Mouse (Mus musculus): ENCODE measurements around the gene Mcf2l.

Mcf2l gene

DNA sequence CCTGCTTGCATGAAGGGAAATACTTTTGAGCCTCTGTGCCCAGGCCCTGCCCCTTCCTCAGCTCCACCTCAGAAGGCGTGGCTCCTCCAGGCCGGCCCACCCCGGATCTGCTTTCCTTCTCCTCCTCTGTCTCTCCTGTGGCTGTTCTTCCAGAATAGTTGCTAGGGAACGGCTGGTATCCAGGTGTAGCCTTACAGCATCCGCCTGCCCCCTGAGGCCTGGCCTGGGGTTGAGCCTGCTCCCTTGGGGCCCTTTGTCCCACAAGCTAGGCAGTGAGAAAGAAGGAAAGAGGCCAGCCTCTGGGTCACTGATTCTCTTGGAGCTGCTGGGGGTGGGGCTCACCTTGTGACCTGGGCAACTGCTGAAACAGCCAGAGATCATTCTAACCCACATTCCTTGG lies 38.4 kb downstream of the Mcf2l start:
- DNase-seq (ENCODE audit: low spot score in 2 of 2): no peak

DNA sequence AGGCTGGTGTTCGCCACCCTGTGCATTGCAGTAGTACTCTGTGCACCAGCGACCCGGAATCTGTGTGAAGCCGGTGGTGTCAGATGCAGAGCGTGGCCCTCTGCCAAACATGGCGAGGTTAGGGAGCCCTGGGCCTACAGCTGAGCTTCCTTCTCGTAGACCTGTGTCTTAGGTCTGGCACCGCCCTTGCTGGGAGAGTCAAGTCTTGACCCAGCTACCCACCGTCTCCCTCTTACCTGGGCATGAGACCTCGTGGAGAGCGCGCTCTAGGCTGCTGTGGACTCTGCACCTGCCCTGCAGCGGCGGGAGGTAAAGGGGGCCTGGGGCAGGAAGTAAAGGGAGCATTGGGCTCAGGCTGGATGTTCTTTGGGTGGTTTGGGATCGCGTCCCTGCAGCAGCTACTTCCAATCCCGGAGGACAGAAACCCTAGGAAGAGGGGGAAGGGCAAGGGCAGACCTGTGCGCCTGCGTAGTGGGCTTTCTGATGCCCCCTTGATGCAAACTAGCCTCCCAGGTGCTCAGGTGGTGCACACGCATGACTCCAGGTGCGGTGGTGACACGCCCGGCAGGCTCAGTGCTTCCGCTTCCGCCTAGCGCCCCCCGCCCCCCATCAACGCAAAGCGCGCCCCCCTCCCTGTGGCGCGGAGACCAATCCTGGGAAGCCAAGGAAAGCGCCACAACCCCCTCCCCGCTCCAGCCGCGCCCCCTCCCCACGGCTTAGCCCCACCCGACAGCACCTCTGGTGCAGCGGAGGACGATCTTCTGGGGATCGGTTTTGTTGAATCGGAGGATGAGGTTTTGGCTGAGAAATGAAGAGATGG lies 41.8 kb downstream of the Mcf2l start:
- DNase-seq (ENCODE audit: low spot score in 2 of 2): no peak

DNA sequence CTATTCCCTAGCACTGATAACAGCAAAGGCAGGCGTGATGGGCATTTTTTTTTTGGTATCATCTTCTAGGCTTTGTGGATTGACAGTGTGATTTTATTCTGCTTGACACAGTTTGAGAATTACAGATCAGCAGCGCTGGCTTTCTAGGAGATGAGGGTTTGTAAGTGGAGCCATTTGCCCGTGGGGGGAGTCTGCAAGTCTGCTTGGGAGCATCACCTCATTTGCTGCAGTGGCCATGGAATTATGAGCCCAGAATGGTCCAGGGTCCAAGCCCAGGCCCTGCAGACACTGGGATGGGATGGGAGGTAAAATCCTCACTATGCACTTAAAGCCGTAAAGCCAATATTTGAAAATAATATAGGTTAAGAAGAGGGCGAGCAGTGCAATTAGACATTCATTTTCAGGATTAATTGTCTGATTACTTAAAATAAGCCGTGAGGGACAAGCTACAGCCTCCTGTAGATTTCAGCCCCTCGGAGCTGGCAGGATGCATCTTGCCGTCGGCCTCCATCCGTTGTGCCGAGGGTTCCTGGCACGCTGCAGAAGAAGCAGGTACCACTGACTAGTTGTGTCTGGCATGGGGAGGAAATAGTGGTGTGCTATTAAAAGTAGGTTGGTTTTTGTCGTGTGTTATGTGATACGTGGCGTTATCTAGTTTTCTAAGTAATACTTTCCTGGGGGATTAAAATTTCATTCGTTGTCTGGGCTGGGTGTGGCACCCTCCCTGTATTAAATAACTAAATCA lies 42.7 kb downstream of the Mcf2l start:
- DNase-seq (ENCODE audit: low spot score in 2 of 2): no peak

DNA sequence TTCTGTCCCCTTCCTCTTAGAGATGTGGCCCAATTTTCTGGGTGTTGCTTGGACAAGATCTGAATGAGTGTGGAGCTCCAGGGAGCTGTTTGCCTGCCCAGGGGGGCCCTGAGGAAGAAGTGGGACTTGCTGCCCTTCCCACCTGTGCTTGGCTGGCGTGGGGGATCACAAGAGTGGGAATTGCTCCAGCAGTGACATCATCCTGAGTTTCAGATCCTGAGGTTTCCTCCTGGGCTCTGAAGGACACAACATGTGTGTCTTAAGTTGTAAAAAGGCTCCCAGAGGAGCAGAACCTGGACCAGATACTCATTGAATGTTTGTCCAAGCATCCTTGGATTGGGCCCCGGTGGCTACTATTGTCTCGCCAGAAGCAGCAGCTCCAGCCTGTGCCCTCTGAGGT lies 43.4 kb downstream of the Mcf2l start:
- no peak for DNase-seq (ENCODE audit: low spot score in 2 of 2)

DNA sequence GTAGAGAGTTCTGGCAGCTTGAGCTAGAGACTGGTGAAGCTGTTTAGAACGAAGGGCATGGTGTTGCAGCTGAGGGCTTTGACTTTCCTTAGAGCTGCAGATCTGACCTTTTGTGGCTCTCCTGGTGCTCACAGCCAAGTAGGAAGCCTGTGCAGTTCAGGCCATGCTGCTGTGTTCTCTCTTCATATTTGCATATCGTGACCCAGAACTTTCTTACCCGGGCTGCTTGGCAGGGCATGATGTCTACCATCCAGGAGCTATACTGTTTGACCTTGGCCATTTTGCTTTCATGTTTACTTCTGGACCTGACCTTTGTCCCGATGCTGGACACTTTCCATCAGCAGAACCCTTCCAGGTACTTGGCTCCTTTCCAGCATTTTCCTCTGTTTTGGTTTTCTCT lies 44.2 kb downstream of the Mcf2l start:
- DNase-seq (ENCODE audit: low spot score in 2 of 2): no peak

DNA sequence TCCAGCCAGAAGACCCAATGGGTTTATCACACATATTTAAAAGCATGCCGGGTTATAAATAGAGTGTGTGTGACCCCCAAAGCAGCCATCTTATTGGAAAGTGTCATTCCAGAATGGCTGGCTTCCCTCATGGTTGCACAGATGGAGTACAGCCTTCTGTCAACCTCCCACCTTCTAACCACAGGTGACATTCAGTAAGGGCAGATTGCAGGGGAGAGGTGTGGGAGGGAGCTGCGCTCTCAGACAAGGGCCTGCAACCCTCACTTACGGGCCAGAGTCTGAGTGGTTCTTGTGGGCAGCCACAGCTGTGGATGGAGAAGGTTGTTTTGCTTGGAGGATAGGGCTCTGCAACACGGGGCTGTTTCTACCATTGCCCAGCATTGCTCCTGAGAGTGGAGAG lies 47.0 kb downstream of the Mcf2l start:
- no peak for DNase-seq (ENCODE audit: low spot score in 2 of 2)

DNA sequence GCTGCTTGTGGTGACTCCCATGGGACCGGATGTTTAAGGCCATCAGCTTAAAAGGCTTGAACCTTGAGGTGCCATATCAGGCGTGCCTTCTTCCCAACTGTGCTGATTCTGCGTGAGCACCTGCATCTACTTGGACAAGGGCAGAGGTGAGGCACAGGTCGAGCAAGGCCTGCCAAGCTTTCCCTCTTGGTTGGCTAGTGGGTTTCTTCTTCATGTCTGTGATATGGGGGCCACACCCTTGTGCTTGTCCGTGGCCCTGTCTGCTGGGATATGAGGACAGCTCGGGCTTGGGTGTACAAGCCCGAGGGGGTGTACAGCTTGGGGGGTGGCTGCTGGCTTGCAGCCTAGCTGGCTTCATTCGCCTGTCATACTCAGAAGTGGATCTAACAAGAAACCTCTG lies 51.4 kb downstream of the Mcf2l start:
- no peak for DNase-seq (ENCODE audit: low spot score in 2 of 2)

DNA sequence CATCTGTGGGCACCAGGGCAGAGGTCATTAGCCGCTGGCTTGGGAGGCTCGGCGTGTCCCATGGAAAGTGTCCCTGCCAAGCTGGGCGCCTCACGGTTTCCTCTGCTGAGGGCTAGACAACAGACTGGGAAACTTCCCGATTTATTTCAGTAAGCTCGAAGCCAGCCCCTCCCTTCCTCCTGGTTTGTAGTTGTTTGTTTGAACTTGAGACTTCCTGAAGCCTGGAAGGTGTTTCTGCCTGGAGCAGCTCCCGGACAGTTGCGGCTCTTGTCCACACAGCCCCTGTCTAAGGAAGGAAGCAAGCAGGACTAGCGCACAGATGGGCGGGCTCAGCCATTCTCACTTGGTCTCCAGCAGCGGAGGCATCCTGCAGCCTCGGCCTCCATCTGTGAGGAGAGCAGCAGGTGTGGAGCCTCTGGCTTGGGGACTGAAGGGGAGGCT lies 52.4 kb downstream of the Mcf2l start:
- DNase-seq (ENCODE audit: low spot score in 2 of 2): no peak

DNA sequence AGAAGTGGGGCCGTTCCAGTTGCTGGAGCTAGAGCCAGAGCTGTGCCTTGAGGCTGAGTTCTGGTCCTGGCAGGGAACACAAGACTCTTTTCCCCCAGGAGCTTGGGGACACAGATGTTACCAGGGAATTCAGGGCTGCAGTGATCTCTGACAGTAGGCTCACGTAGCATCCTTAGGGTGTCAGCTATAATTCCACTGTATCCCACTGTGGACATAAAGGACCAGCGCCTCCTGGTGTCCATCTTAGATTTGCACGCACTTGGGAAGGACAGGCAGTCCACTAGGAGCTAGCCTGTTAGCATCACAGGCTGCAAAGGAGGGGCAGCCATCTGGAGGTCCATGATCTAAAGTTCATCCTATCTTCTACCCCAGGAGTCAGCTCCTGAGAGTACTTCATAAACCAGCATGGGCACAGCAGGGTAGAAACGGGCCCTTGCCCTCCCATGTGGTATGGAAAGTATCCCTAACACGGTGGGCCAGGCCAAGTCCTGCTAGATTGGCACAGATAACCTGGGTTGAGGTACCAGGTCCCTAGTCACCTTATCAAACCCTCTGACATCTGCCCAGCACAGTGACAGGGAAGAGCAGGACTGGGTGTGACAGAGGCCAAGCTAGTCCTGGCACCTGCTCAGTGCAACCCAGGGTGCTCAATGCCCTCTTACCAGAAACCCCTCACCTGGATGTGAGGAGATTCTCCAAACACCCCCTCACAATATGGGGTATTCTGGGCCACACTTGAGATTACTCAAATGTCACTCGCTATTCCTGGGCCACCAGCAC lies 53.8 kb downstream of the Mcf2l start:
- DNase-seq (ENCODE audit: low spot score in 2 of 2): peak in 1 of 2 experiments; percentile 36

DNA sequence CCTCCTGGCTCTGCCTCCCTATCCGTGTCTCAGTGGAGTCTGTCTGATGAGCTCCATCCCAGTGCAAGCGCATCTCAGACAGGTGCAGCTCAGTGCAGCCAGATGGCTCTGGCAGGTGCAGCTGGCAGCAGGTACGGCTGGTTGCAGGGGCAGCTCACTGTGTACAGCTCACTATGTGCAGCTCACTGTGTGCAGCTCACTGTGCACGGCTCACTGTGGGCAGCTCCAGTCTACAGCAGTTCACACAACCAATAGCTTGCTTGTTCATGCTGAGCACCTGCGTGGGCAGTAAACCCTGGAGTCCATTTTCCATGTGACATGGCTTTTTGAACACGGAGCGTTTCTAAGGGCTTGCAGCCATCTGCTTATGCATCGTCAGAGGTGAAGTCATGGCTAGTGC lies 54.4 kb downstream of the Mcf2l start:
- no peak for DNase-seq (ENCODE audit: low spot score in 2 of 2)

DNA sequence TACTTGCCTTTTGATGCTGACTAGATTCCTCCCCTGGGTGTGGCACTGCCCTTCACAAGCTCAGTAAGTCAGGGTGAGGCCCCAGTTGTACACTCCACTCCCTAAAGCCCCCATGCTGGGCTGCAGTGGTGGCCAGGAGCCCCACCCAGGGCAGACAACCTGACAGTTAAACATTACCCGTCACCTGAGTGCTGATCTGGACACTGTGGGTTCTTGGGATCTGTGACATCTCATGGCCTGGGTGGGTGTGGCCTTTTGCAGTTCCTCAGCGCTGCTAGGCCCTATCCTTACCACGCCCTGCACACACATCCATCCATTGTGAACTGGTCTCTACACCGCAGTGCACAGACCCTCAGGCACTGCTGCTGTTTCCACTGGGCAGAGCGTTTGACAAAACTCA lies 55.3 kb downstream of the Mcf2l start:
- no peak for DNase-seq (ENCODE audit: low spot score in 2 of 2)

DNA sequence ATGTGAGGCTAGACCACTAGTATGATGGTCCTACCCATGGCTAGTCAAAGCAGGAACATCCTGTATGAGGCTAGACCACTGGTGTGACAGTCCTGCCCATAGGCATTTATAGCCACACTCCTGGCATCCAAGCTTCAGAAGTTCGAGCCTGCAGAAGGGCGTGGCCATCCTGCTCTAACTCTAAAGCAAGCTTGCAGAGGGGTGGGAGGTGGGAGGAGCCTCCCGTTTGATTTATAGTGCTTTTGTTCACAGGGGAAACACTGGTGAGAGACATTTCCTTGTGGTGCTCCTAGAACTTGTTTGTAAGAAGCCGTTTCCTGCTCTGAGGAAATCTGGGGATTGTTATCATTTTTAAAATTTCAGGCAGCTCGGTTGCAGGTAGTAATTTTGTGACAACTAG lies 56.7 kb downstream of the Mcf2l start:
- DNase-seq (ENCODE audit: low spot score in 2 of 2): no peak

DNA sequence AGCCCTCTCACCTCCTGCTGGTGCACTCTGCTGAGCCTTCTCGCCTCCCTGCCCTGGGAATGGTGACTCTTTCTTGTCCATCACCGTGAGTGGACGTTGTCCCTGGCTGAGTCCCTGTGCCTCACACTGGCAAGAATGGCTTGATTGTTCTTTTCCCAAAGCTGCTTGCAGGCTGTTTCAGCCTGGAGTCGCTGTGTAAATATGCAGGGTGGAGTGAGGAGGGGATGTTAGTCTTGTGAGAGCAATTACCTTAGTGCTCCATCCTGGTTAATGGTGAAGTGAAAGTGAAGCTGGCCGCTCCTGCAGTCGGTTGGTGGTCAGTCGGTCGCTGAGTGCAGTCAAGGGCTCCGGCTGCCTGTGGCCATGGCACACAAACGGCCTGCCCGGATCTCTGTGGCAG lies 57.8 kb downstream of the Mcf2l start:
- no peak for DNase-seq (ENCODE audit: low spot score in 2 of 2)

DNA sequence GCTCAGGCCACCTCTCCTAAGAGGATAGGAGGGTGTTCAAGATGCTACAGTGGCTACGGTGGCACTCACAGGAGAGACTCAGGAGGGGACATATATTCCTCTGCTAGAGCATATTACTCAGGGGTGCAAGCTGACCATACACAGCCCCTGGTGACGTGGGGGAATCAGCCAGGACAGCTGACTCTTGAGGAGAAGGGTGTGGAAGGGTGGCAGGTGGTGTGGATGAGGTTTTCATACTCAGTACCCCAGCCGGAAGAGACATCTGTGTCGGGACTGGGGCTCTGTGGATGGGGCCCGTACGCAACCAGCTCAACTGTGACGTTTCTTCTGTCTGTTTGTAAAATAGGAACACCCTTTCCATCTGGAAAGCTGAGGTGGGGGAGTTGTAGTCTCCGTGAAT lies 58.9 kb downstream of the Mcf2l start:
- DNase-seq (ENCODE audit: low spot score in 2 of 2): no peak

DNA sequence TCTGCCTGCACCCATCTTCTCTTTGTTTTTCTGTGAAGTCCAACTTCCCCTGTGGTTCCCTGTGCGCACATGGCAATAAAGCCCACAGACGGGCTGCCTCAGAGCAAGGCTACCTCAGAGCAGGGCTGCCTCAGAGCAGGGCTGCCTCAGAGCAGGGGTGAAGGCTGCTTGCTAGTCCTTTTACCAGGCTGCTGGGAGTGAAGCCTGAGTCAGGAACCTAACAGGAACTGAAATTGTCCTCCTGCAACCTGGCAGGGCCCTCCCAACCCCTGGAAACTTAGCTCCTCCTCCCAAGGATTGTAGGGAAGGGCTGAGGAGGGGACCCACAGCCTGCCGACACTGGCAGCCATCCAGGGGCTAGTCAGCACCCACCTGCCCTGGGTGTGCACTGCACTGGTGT lies 60.2 kb downstream of the Mcf2l start:
- DNase-seq (ENCODE audit: low spot score in 2 of 2): no peak

DNA sequence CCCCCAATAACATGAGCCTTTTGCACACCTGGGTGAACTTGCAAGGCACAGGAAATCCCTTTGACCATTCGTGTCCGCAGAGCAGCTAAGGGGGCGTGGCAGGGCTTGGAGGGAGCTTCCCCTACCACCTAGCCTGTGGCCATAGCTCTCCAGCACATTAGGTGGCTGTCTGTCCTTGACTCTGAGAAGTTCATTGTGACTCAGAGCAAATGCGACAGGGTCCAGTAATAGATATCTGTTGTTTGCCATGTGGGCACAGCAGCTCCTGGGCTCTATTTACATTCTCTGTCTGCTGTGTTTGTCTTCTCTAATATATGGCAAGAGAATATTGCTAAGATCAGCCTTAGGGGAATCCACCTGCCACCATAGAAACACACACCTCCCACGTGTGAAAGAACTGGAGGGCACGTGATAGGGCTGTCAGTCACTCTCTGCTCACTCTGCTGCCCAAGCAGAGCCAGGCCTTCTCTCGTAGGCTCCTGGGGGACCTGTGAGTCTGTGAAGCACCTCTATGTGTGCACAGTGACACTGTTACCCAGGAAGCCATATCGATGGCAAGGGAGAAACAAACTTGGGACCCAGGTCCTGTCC lies 60.9 kb downstream of the Mcf2l start:
- DNase-seq (ENCODE audit: low spot score in 2 of 2): no peak

DNA sequence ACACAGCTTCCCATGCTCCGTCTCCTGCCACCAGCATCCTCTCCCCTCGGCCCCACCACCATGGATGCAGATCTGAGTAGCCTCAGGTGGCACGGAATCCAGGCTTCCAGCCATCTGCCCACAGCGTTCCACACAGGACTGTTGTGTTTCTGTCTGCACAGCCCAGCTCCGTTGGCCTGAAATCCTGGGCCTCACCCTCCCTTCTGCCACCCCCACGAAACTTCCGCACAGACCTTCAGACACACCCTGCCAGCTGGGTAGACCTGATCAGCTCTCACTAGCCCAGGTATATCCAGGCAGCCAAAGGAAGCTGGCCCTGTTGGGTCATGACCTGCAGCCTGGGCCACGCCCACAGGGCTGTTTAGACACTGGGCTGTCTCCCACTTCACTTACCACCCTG lies 66.9 kb downstream of the Mcf2l start:
- DNase-seq (ENCODE audit: low spot score in 2 of 2): no peak

DNA sequence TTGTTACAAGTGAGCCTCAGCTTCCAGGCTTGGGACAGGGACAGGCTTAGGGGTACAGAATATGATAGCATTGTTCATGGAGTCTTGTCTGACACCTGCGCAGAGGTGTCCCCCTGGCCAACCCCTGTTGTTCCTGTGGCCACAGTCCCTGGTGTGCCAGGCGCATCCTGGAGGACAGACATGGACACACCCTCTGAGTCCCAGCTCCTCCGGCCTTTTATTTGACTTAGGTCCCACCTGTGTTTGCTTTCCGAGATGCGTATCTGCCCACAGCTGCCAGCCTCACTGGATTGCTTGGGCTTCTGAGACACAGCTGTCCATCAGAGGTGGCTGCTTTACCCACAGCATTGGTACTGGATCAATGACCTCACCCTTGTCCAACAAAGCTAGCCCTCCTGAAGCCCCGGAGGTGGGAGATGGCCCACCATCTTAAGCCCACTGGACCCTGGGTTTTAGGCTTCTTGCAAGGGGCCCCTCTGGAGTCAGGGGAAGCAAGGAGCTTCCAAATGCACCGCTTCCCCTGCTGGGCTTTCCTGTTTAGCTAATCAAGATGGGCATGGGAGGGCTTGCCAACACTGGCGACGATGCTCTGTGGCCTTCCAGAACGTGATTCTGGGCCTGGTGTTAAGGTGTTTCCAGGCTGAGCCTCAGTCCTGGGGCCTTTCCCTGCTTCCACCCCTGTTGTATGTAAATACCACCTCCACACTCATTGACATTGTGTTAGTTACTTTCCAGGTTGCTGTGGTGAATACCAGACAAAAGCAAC lies 67.7 kb downstream of the Mcf2l start:
- no peak for DNase-seq (ENCODE audit: low spot score in 2 of 2)

DNA sequence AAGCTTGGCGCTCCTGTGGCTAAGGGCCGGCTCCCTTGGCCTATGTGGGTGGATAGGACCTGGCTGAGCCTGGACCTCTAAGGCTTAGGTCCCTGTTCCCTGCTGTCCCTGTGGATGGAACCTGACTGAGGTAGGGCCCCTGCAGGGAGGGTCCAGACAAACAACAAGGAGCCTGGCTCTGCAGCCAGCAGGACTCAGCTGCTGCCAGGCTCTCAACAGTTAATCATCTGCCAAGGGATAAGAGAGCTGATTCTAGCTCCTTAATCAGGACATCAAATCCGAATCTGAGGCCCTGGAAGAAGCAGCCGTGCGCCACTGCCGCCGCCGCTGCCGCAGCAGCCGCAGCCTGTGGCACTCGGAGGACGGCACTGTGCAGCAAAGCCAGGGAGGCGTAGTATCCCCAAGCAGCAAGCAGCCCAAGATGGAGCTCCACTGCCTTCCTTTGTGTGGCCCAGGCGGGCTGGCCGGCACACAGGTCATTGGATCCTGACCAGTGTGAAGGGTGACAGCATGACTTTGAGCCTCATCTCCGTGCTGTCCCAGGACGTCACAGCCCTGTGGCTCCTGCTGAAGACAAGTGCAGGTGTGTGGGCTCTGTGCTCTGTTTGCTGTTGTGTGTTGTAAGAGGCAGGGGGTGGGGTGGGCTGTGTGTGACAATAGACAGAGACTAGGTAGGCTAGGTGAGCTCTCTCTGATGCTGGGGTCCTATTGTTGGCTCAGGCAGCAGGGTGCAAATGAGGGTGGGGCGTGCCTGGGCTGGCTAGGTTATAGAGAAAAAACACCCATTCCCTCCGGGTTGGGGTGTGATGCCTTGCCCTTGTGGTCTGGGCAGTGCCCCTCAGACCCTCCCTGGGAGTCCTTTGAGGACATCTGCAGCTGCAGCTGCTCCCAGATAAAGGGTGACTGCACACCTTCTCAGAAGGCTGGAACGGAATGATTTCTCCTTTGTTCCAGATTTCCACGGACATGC lies 74.3 kb downstream of the Mcf2l start:
- DNase-seq (ENCODE audit: low spot score in 2 of 2): no peak

DNA sequence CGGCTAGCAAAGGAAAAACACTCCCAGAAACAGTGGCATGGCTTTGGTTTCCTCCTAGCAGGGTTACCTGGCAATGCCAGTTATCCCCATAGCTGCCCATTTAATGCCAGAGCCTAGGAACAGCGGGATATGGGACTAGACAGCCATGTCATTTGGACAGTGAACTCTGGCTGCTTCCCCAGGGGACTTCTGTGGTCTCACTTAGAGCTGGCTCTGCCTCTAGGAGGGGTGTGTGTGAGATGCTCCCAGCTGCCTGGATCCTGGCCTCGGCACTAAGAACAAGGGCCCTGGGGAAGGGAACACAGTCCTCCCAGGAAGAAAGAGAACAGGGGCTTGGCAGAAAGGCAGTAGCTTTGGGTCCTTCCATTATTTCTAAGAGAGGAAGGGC lies 75.0 kb downstream of the Mcf2l start:
- DNase-seq (ENCODE audit: low spot score in 2 of 2): no peak

All from spleen, postnatal 4 days (tissue).